Mouse (Mus musculus) intestine, embryonic 14.5 days (tissue): ENCODE results near the gene Mgat5. TPM values are rescaled to one million over a fixed set of nuclear protein-coding genes. Genes with fewer than 3 reads are reported as not detected.

Source experiments
- ATAC-seq: fragments of 200-750 bp; cut with Nextera tagmentation; replicated peaks from 2 replicates; pipeline ENCODE4 v1.8.0; 2017; ENCODE audit warnings: low read depth, moderate number of reproducible peaks, moderate TSS enrichment, moderate library complexity; ENCODE audit not compliant: low FRiP score, low TSS enrichment
- DNase-seq: peaks from one replicate; pipeline ENCODE4 v3.0.0-alpha.2; 2018; ENCODE audit warnings: low spot score
- H3K27ac ChIP-seq: fragments of 300-500 bp; sonication (generic); 2 replicates; pipeline ENCODE4 v1.5.1; 2014; ENCODE audit warnings: low read depth, mild to moderate bottlenecking, control low read depth
- H3K27me3 ChIP-seq: fragments of 300-500 bp; sonication (generic); replicated peaks from 2 replicates; pipeline ENCODE4 v1.6.1; 2014; ENCODE audit warnings: low read length, control low read depth; ENCODE audit not compliant: control insufficient read depth, insufficient read depth
- H3K36me3 ChIP-seq: fragments of 300-500 bp; sonication (generic); 2 replicates; pipeline ENCODE4 v1.6.1; 2014; ENCODE audit warnings: low read length, control low read depth; ENCODE audit not compliant: control insufficient read depth, insufficient read depth
- H3K4me1 ChIP-seq: fragments of 300-500 bp; sonication (generic); replicated peaks from 2 replicates; pipeline ENCODE4 v1.6.1; 2014; ENCODE audit warnings: low read length, control low read depth, mixed read lengths; ENCODE audit not compliant: control insufficient read depth, insufficient read depth
- H3K4me2 ChIP-seq: fragments of 300-500 bp; sonication (generic); 2 replicates; pipeline ENCODE4 v1.6.1; 2014; ENCODE audit warnings: low read length
- H3K4me3 ChIP-seq: fragments of 300-500 bp; sonication (generic); 2 replicates; pipeline ENCODE4 v1.5.1; 2014; ENCODE audit warnings: low read depth, low read length, control low read depth, mixed read lengths
- H3K9ac ChIP-seq: fragments of 300-500 bp; sonication (generic); 2 replicates; pipeline ENCODE4 v1.6.1; 2014; ENCODE audit warnings: mild to moderate bottlenecking, low read length
- H3K9me3 ChIP-seq: fragments of 300-500 bp; sonication (generic); 2 replicates; pipeline ENCODE4 v1.6.1; 2016; ENCODE audit warnings: low read length, control low read depth; ENCODE audit not compliant: control insufficient read depth
- WGBS: fragments of 180-500 bp; shearing (Covaris S2); extraction: QIAGEN DNeasy Blood & Tissue Kit; methylation state at CpG from one replicate; pipeline ENCODE4 v1.1.7; 2014; 5-methylcytosine and 5-hydroxymethylcytosine counted together
- polyA plus RNA-seq: library from polyadenylated mRNA; unstranded; fragments of >200 nt; fragmentation: Nextera tagmentation; extraction: Ambion mirVana; gene quantifications from 2 replicates; pipeline ENCODE4 v1.2.1, GENCODE M21; 2014

The Mgat5 gene
- polyA plus RNA-seq, 1 experiment from 2014 or later: 7.3 TPM

DNA sequence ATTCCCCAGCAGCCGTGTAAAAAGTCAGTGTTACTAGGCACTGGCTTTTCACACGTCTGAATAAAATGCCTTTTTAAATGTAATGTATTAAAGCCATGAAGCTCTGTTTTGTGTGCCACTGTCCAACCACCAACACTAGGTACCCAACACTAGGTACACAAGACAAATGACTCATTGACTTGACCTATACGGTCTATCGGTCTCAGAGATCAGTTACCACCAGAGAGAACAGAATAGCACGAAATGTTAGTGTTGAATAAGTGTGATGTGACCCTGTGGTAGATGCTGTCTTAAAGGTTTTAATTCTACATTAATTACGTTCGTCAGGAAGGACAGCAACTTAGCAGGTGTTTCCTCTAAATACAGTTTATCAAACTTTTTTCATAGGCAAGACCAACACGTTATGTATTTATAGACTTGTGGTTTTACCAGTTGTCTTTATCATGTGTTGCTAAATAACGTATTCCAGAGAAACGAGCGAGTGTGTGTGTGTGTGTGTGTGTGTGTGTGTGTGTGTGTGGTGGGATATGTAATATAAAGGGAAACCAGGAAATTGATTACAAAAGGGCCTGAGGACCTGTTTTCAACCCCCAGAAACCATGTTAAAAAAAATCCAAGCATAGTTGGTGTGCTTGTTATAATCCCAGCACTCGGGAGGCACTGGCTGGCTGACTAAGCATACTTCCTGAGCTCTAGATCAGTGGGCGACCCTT is 104.3 kb downstream of the Mgat5 start:
- Histone ChIP-seq H3K9me3 (no peaks in the 10 kb centered on the region), H3K9ac (no peak overlapping the region), H3K36me3 (peaks cover 6% of the 10 kb centered on the region; the same call in 1 of the 2 replicates), H3K27ac (no peak overlapping the region), H3K4me1 (0 out of 2 replicates have a peak, but pooled peaks cover 2% of the 10 kb centered on the region), H3K4me3 (no peak overlapping the region), H3K4me2 (no peak overlapping the region), H3K27me3 (no peaks in the 10 kb centered on the region)
- DNase-seq (no peak), ATAC-seq (no peak)
- WGBS: 87% methylated on average over 13 of the region's 13 CpGs

DNA sequence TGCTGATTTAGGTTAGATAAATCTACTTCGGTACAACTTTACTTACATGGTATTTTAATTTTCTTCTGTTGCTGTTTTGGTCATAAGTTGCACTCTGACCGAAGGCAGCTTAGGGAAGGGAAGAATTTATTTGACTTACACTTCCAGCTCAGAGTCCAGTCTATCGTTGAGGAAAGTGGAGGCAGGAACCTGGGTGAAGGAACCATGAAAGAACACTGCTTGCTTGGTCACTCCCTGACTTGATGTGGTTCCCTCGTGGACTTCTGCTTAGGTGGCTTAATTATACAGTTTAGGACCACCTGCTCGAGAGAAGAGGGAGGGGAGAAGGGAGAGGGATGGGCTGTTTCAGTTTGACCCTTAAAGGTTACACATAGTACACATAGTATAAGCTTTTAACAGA is 105.2 kb downstream of the Mgat5 start:
- no peak overlapping the region for H3K4me2 ChIP-seq
- no peak overlapping the region for H3K4me3 ChIP-seq
- H3K9ac ChIP-seq: no peak overlapping the region
- 78% methylated on average over 5 of the region's 5 CpGs for WGBS
- DNase-seq (no peak), ATAC-seq (no peak)
- no peaks in the 10 kb centered on the region for H3K9me3 ChIP-seq
- peaks cover 6% of the 10 kb centered on the region; the same call in 1 of the 2 replicates for H3K36me3 ChIP-seq
- H3K4me1 ChIP-seq: 0 out of 2 replicates have a peak, but pooled peaks cover 2% of the 10 kb centered on the region
- H3K27me3 ChIP-seq: no peaks in the 10 kb centered on the region
- no peak overlapping the region for H3K27ac ChIP-seq

DNA sequence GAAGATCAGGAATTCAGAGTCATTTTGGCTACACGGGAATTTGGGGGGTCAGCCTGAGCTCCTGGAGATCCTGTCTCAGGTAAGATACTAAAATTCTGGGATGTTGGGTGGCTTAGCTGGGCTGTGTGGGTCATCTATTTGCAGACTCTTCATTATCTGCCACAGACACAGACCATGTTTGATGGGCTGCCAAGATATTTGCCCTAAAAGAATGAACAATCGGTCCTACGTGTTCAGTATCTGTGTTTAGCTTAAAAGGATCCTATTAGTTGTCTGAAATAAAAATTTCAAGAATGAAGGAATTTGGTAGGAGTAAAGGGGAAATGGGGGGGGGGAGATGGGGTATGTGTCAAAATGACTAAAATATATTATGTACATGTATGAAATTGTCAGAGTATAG is 105.9 kb downstream of the Mgat5 start:
- H3K36me3 ChIP-seq: peaks cover 6% of the 10 kb centered on the region; the same call in 1 of the 2 replicates
- DNase-seq (no peak), ATAC-seq (no peak)
- H3K4me1 ChIP-seq: 0 out of 2 replicates have a peak, but pooled peaks cover 2% of the 10 kb centered on the region
- no peak overlapping the region for H3K4me3 ChIP-seq
- H3K4me2 ChIP-seq: no peak overlapping the region
- no peak overlapping the region for H3K27ac ChIP-seq
- no peaks in the 10 kb centered on the region for H3K27me3 ChIP-seq
- H3K9me3 ChIP-seq: no peaks in the 10 kb centered on the region
- no peak overlapping the region for H3K9ac ChIP-seq
- 78% methylated on average over 3 of the region's 3 CpGs for WGBS

DNA sequence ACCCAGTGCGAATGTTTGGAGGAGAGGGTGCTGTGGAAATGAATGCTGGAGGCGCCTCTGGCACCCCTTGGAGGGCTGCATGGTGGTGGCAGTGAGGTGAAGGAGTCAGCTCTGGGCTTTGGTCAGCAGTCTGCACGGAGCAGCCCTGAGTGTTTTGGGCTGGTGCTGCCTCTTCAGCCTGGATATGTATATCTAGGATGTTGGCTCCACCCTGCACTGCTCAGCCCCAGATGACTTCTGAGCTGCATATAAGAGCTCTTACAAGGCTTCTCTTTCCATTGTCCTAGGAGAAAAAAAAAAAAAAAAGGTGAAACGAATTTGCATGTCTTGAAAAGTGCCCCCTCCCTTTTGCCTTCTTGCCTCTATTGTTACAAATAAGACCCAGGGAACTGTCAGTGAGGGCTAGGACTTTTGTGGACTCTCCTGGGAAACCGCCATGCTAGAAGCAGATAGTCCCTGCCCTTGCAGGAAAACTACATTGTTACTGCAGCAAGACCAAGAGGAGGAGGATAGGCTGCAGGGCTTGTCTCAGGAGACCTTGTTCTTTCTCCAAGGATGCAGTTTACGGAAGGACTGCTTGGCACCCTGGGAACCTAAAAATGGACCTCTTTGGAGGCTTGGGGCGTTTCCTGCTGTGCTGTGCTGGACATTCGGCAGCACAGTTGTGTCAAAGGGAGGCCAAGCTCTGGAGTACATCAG is 109.0 kb downstream of the Mgat5 start:
- DNase-seq: no peak
- Histone ChIP-seq H3K27ac (no peak overlapping the region), H3K36me3 (no peaks in the 10 kb centered on the region), H3K9ac (no peak overlapping the region), H3K27me3 (no peaks in the 10 kb centered on the region), H3K4me1 (0 out of 2 replicates have a peak, but pooled peaks cover 2% of the 10 kb centered on the region), H3K4me3 (no peak overlapping the region), H3K9me3 (no peaks in the 10 kb centered on the region), H3K4me2 (no peak overlapping the region)
- ATAC-seq: no peak
- WGBS: 62% methylated on average over 8 of the region's 8 CpGs

DNA sequence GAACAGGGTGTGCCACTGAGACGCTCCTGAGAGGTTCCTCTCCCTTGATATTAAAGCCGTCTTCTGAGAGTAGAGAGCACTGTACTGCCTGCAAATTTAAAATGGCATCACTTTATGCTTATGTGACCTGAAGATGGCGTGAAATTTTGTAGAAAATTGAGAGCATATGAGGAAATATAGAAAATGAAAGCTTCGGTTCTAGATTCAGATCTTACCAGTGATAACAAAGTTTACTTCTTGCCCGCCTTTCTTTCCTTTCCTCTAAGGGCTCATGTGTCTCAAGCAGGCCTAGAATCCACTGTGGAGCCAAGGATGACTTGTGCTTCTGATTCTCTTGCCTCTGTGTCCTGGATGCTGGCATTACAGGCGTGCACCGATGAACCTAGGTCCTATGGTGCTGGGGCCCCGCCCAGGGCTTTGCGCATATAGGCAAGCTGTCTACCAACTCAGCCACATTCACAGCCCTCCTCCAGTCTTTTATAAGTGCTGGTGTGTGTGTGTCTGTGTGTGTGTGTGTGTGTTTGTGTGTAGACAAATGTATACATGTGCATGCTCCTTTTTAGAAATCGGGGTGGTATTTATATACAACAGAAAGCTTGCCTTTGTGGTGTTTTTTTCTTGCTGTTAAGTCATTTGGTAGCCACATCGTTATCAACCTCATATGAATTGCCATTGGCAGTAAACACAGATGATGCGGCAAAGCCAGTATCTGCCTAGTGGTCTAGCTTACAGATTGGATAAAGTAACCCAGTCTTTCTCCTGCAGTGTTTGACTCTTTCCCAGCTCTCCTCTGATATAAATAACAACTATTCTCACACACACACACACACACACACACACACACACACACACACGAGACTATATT is 111.2 kb downstream of the Mgat5 start:
- Histone ChIP-seq H3K4me1 (0 out of 2 replicates have a peak, but pooled peaks cover 2% of the 10 kb centered on the region), H3K27ac (no peak overlapping the region), H3K27me3 (no peaks in the 10 kb centered on the region), H3K36me3 (no peaks in the 10 kb centered on the region), H3K4me2 (no peak overlapping the region), H3K4me3 (no peak overlapping the region), H3K9ac (no peak overlapping the region), H3K9me3 (no peaks in the 10 kb centered on the region)
- DNase-seq (no peak), ATAC-seq (no peak)
- WGBS: 90% methylated on average over 13 of the region's 13 CpGs

DNA sequence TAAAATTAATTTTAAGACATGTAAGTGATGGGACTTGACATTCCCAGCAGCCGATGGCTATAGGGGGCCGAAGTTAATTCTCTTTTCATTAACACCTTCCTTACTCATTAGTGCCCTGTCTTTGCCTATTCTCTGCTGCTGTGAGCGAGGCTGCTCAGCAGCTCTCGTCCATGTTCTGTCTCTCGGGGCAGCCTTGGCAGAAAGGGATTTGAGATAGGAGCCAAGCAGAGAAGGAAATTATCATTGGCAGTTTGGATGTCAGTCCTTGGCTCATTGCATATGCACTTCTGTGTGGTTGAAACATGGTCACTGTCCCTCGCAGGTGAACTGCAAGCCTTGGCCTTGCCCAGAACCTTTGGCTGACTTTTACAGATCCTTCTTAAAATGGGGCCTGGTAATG is 111.8 kb downstream of the Mgat5 start:
- ATAC-seq (no peak), DNase-seq (no peak)
- no peak overlapping the region for H3K4me2 ChIP-seq
- no peaks in the 10 kb centered on the region for H3K9me3 ChIP-seq
- WGBS: 88% methylated on average over 6 of the region's 6 CpGs
- no peak overlapping the region for H3K27ac ChIP-seq
- no peaks in the 10 kb centered on the region for H3K36me3 ChIP-seq
- 0 out of 2 replicates have a peak, but pooled peaks cover 5% of the 10 kb centered on the region for H3K4me1 ChIP-seq
- no peak overlapping the region for H3K4me3 ChIP-seq
- no peak overlapping the region for H3K9ac ChIP-seq
- H3K27me3 ChIP-seq: no peaks in the 10 kb centered on the region

DNA sequence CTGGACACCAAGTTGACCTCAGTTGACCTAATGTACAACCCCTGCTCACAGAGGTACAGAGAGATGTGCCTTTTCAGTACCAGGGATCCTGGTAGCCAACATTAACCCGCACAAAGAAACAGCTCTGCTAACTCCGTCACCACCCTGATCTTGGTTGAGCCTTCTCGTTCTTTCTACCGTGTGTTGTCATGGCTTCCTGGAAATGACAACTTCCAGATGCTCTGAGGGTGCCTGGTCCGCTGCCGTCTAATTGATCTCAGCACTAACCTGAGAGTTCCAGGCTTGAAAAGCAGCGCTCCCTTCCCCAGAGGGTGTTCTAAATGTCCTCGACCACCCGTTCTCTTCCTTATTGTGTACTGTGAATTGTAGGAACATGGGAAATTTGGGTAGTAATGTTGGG is 112.7 kb downstream of the Mgat5 start:
- 49% methylated on average over 9 of the region's 9 CpGs for whole genome bisulfite sequencing
- ATAC-seq: no peak
- H3K27me3 ChIP-seq: no peaks in the 10 kb centered on the region
- no peaks in the 10 kb centered on the region for H3K9me3 ChIP-seq
- H3K4me2 ChIP-seq: no peak overlapping the region
- 0 out of 2 replicates have a peak, but pooled peaks cover 5% of the 10 kb centered on the region for H3K4me1 ChIP-seq
- H3K4me3 ChIP-seq: no peak overlapping the region
- H3K9ac ChIP-seq: no peak overlapping the region
- DNase-seq: no peak
- H3K27ac ChIP-seq: no peak overlapping the region
- H3K36me3 ChIP-seq: no peaks in the 10 kb centered on the region

DNA sequence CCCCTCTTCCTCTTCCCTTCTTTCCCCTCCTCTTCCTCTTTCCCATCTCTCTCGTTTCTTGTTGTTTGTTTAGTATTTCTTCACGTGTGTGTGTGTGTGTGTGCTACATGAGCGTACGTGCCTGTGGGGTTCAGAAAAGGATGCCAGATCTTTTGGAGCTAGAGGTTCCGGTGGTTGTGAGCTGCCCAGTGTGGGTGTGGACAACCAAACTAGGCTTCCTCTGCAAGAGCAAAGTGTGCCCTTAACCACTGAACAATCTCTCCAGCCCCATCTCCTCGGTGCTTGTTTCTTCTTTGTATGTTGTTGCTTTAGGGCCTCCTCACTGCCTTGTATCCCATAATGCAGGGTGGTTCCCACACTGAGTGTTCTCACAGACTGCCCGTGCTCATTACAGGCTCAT is 113.7 kb downstream of the Mgat5 start:
- 80% methylated on average over 7 of the region's 7 CpGs for WGBS
- no peaks in the 10 kb centered on the region for H3K27me3 ChIP-seq
- ATAC-seq (no peak), DNase-seq (no peak)
- no peak overlapping the region for H3K27ac ChIP-seq
- H3K4me2 ChIP-seq: no peak overlapping the region
- no peak overlapping the region for H3K9ac ChIP-seq
- no peak overlapping the region for H3K4me3 ChIP-seq
- 0 out of 2 replicates have a peak, but pooled peaks cover 5% of the 10 kb centered on the region for H3K4me1 ChIP-seq
- H3K36me3 ChIP-seq: no peaks in the 10 kb centered on the region
- H3K9me3 ChIP-seq: no peaks in the 10 kb centered on the region
